Mouse (Mus musculus) forebrain, embryonic 12.5 days (tissue): ENCODE data around the gene Msl2. TPM values are rescaled to one million over a fixed set of nuclear protein-coding genes. Genes with fewer than 3 reads are reported as not detected.

Experiments
- ATAC-seq: fragments of 200-750 bp; cut with Nextera tagmentation; 2 replicates; pipeline ENCODE4 v1.8.0; 2017; ENCODE audit warnings: moderate TSS enrichment; ENCODE audit not compliant: low FRiP score
- H3K27ac ChIP-seq: fragments of 300-500 bp; sonication (generic); 2 replicates; pipeline ENCODE4 v1.5.1; 2016; ENCODE audit warnings: mild to moderate bottlenecking
- H3K27me3 ChIP-seq: fragments of 300-500 bp; sonication (generic); 2 replicates; pipeline ENCODE4 v1.6.1; 2016; ENCODE audit warnings: mild to moderate bottlenecking
- H3K36me3 ChIP-seq: fragments of 300-500 bp; sonication (generic); replicated peaks from 2 replicates; pipeline ENCODE4 v1.6.1; 2016; ENCODE audit warnings: mild to moderate bottlenecking
- H3K4me1 ChIP-seq: fragments of 300-500 bp; sonication (generic); 2 replicates; pipeline ENCODE4 v1.6.1; 2016
- H3K4me2 ChIP-seq: fragments of 300-500 bp; sonication (generic); 2 replicates; pipeline ENCODE4 v1.6.1; 2016; ENCODE audit warnings: mild to moderate bottlenecking, moderate library complexity
- H3K4me3 ChIP-seq: fragments of 300-500 bp; sonication (generic); replicated peaks from 2 replicates; pipeline ENCODE4 v1.5.1; 2016; ENCODE audit warnings: mild to moderate bottlenecking
- H3K9ac ChIP-seq: fragments of 300-500 bp; sonication (generic); 2 replicates; pipeline ENCODE4 v1.6.1; 2016; ENCODE audit warnings: mild to moderate bottlenecking
- H3K9me3 ChIP-seq: fragments of 300-500 bp; sonication (generic); 2 replicates; pipeline ENCODE4 v1.6.1; 2016
- WGBS: fragments of 180-500 bp; shearing (Covaris S2); methylation state at CpG from one replicate; pipeline ENCODE4 v1.1.7; 2016; 5-methylcytosine and 5-hydroxymethylcytosine counted together
- polyA plus RNA-seq: library from polyadenylated mRNA; unstranded; fragments of >200 nt; fragmentation: Nextera tagmentation; extraction: Ambion mirVana; gene quantifications from 2 replicates; pipeline ENCODE4 v1.2.1, GENCODE M21; 2016

Gene Msl2
- polyA plus RNA-seq, 1 experiment from 2014 or later: 8.0 TPM

DNA sequence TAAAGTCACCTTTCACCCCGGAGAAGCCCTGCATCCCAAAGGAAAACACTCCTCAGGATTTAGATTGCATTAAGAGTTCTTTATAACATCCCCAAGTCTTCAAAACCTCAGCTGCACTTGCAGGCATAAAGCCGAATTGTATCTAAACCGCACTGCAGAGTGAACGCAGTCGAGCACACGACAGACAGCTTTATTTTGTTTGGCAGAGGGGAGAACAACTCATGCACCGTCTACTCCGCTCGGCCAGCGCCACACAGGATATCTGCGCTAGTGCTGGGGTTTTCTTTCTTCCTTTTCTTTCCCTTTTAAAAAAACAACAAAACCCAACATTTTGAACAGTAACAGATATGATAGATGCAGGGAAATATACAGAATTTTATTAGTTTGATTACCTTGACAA lies 31.0 kb downstream of the Msl2 start:
- no peaks in the 10 kb centered on the region for H3K27me3 ChIP-seq
- no peaks in the 10 kb centered on the region for H3K9me3 ChIP-seq
- H3K4me2 ChIP-seq: no peak overlapping the region
- no peak overlapping the region for H3K27ac ChIP-seq
- H3K36me3 ChIP-seq: peaks cover 35% of the 10 kb centered on the region
- no peaks in the 10 kb centered on the region for H3K4me1 ChIP-seq
- H3K9ac ChIP-seq: no peak overlapping the region
- no peak overlapping the region for H3K4me3 ChIP-seq
- 87% methylated on average over 11 of the region's 11 CpGs for WGBS
- ATAC-seq: no peak

- H3K4me2 ChIP-seq: no peak overlapping the region
- no peak overlapping the region for H3K4me3 ChIP-seq
- 92% methylated on average over 6 of the region's 6 CpGs for WGBS
- H3K27ac ChIP-seq: no peak overlapping the region
- H3K9me3 ChIP-seq: no peaks in the 10 kb centered on the region
- no peaks in the 10 kb centered on the region for H3K4me1 ChIP-seq
- no peak overlapping the region for H3K9ac ChIP-seq
- no peaks in the 10 kb centered on the region for H3K27me3 ChIP-seq
- H3K36me3 ChIP-seq: peaks cover 31% of the 10 kb centered on the region
- ATAC-seq: no peak
Observed at GRCm38 (mm10) chr9:101105735-101106134, 31.8 kb downstream of the Msl2 start.

GRCm38 (mm10) chr9:101107386-101107785 lies 33.5 kb downstream of the Msl2 start:
- Histone ChIP-seq H3K4me3 (no peak overlapping the region), H3K4me1 (no peaks in the 10 kb centered on the region), H3K9me3 (no peaks in the 10 kb centered on the region), H3K9ac (no peak overlapping the region), H3K36me3 (peaks cover 21% of the 10 kb centered on the region), H3K4me2 (no peak overlapping the region), H3K27ac (no peak overlapping the region), H3K27me3 (no peaks in the 10 kb centered on the region)
- WGBS: 86% methylated on average over 3 of the region's 3 CpGs
- ATAC-seq: no peak

GRCm38 (mm10) chr9:101110013-101110412 lies 36.1 kb downstream of the Msl2 start:
- Histone ChIP-seq H3K9ac (no peak overlapping the region), H3K4me1 (no peaks in the 10 kb centered on the region), H3K4me2 (no peak overlapping the region), H3K36me3 (peaks cover 19% of the 10 kb centered on the region), H3K9me3 (no peaks in the 10 kb centered on the region), H3K27ac (no peak overlapping the region), H3K4me3 (no peak overlapping the region), H3K27me3 (no peaks in the 10 kb centered on the region)
- 60% methylated on average over 3 of the region's 3 CpGs for WGBS
- ATAC-seq: no peak

- Histone ChIP-seq H3K36me3 (0 out of 2 replicates have a peak, but pooled peaks cover 4% of the 10 kb centered on the region), H3K27ac (no peak overlapping the region), H3K9ac (no peak overlapping the region), H3K4me2 (no peak overlapping the region), H3K9me3 (no peaks in the 10 kb centered on the region), H3K27me3 (no peaks in the 10 kb centered on the region), H3K4me3 (no peak overlapping the region), H3K4me1 (no peaks in the 10 kb centered on the region)
- WGBS: 90% methylated on average over 4 of the region's 4 CpGs
- no peak for ATAC-seq
Observed at GRCm38 (mm10) chr9:101113317-101113716, 39.4 kb downstream of the Msl2 start.

DNA sequence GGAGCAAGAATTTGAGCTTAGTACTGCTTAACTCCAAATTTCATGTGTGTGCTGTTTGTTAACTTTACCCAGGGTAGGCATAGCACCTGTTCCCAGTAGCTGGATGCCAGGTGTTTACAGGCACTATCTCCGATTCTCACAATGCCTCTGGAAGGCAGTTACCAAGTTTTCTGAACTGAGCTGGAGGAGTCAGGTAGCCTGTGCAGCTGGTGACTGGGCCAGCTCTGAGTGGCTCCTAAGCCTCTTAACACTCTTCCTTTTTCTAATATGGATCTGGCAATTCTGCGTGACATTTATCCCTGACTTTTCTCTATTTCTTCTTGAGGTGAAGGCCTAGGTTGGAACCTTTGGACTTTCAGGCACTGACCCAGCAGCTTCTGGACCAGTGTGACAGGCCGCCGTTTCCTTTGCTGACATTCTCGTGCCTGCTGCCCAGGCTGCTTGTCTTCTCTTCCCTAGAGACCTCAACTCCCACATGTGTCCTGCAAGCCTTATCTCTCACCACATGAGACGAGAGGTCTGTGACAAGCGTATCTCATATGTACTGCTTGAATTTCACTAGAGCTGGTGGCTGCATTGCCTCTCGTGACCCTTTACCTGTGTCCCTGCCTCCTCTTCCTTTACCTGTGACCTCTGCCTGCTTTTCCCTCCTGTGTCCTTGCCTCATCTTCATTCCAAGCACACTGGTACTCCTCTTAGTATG lies 40.4 kb downstream of the Msl2 start:
- H3K4me2 ChIP-seq: no peak overlapping the region
- H3K9me3 ChIP-seq: no peaks in the 10 kb centered on the region
- no peaks in the 10 kb centered on the region for H3K27me3 ChIP-seq
- H3K9ac ChIP-seq: no peak overlapping the region
- WGBS: 95% methylated on average over 8 of the region's 8 CpGs
- 0 out of 2 replicates have a peak, but pooled peaks cover 4% of the 10 kb centered on the region for H3K36me3 ChIP-seq
- ATAC-seq: no peak
- H3K4me1 ChIP-seq: no peaks in the 10 kb centered on the region
- H3K4me3 ChIP-seq: no peak overlapping the region
- no peak overlapping the region for H3K27ac ChIP-seq

- Histone ChIP-seq H3K9ac (no peak overlapping the region), H3K4me2 (no peak overlapping the region), H3K4me3 (no peak overlapping the region), H3K9me3 (no peaks in the 10 kb centered on the region), H3K4me1 (no peaks in the 10 kb centered on the region), H3K36me3 (peaks cover 17% of the 10 kb centered on the region), H3K27me3 (no peaks in the 10 kb centered on the region), H3K27ac (no peak overlapping the region)
- WGBS: 91% methylated on average over 4 of the region's 4 CpGs
- no peak for ATAC-seq
Observed at GRCm38 (mm10) chr9:101143635-101144034, 69.7 kb downstream of the Msl2 start.

DNA sequence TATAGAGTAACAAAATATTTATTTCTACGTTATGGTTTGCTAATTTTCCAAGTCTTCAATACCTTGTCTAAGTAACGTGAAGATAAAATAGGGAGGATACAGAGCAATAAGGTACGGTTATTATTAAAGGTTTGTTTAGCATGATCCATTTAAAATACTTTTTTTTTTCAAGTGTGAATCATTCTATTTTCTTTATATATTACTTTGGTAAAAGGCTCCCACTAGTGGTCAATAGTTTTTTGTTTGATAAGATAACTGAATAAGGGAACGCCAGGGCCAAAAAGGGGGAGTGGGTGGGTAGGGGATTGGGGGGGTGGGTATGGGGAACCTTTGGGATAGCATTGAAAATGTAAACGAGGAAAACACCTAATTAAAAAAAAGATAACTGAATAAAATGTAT lies 79.0 kb downstream of the Msl2 start:
- Histone ChIP-seq H3K27me3 (no peaks in the 10 kb centered on the region), H3K27ac (no peak overlapping the region), H3K9ac (no peak overlapping the region), H3K9me3 (no peaks in the 10 kb centered on the region), H3K4me2 (no peak overlapping the region), H3K4me3 (no peak overlapping the region), H3K36me3 (no peaks in the 10 kb centered on the region), H3K4me1 (no peaks in the 10 kb centered on the region)
- ATAC-seq: no peak
- WGBS: 79% methylated on average over 5 of the region's 5 CpGs

Other genes with a start within 250 kb of the Msl2 start
- gene Pccb, start 39.2 kb upstream of the Msl2 start, polyA plus RNA-seq: 16.6 and 17.0 TPM in 2 replicates
- gene Ppp2r3a, start 177.7 kb downstream of the Msl2 start, polyA plus RNA-seq: 17.7 and 18.9 TPM in 2 replicates